Mouse (Mus musculus) monocyte, adult 5-6 weeks (primary cell): Measurements from ENCODE around the gene Vmn1r177. TPM values are rescaled to one million over a fixed set of nuclear protein-coding genes. Genes with fewer than 3 reads are reported as not detected.
"Not testable (repeated sequence)": the region's sequence is repeated elsewhere in the genome, so short reads cannot be mapped to it uniquely, and the experiment has no call there.

Experiments used
- ATAC-seq: fragments of 153-309, 156-312 bp; replicated peaks from 2 replicates; pipeline ENCODE4 v1.8.0; 2017; ENCODE audit warnings: mild to moderate bottlenecking; ENCODE audit not compliant: low TSS enrichment, insufficient number of reproducible peaks, severe bottlenecking, poor library complexity, low FRiP score
- total RNA-seq: library from RNA; stranded (forward); fragments of 200-1000, 200-491, 200-594 nt; gene quantifications from 3 replicates; pipeline ENCODE4 v1.2.3, GENCODE M21; 2017

Gene Vmn1r177
- not detected in 3 replicates for total RNA-seq

GRCm38 (mm10) chr7:23866349-23866748, at the start of gene Vmn1r177:
TSS of gene Vmn1r177 (minus strand) at chr7:23866449.
- not testable (repeated sequence) for ATAC-seq

DNA sequence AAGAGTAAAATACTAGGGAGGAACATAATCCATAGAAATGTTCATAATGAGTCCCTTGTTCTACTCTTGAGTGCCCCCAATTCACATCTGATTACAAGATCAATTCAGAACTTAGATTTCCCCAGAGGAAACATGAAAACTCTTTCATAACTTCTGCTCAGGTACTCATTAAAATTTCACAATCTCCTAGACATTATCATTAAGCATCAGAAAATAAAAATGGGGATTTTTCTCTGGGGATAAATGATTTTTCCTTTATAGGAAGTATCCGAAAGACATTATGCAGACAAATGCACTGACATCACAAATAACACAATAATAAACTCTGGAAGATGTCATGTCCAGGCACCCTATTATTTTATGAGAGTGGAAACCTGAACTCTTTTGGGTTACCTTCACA, 25.5 kb upstream of the Vmn1r177 start, which contains the start of gene Vmn1r178:
Gene Vmn1r178, plus strand, starts transcription at position 301 of the 400 bp plus-strand sequence.
- ATAC-seq: no peak

GRCm38 (mm10) chr7:23876918-23877317, 10.7 kb upstream of the Vmn1r177 start:
- not testable (repeated sequence) for ATAC-seq

GRCm38 (mm10) chr7:23837272-23837671, 29.0 kb downstream of the Vmn1r177 start, which contains the start of gene Vmn1r176:
TSS of gene Vmn1r176 (minus strand) at chr7:23837372.
- ATAC-seq: not testable (repeated sequence)

Other genes starting within 250 kb of the Vmn1r177 start
- 0.39 TPM in 1 of 3 replicates, not detected in the others for gene Vmn1r171, start 235.7 kb downstream of the Vmn1r177 start, total RNA-seq
- not detected in 3 replicates for gene Vmn1r172, start 208.1 kb downstream of the Vmn1r177 start, total RNA-seq
- gene Vmn1r173, start 165.7 kb downstream of the Vmn1r177 start, total RNA-seq: not detected in 3 replicates
- gene Vmn1r174, start 114.2 kb downstream of the Vmn1r177 start, total RNA-seq: not detected in 3 replicates
- gene Vmn1r175, start 55.8 kb downstream of the Vmn1r177 start, total RNA-seq: not detected in 3 replicates
- gene Vmn1r176, start 29.1 kb downstream of the Vmn1r177 start, total RNA-seq: not detected in 3 replicates
- not detected in 3 replicates for gene Vmn1r178, start 25.6 kb upstream of the Vmn1r177 start, total RNA-seq
- not detected in 3 replicates for gene Vmn1r179, start 60.5 kb upstream of the Vmn1r177 start, total RNA-seq
- gene Vmn1r180, start 84.2 kb upstream of the Vmn1r177 start, total RNA-seq: not detected in 3 replicates
- gene Vmn1r181, start 108.2 kb upstream of the Vmn1r177 start, total RNA-seq: not detected in 3 replicates
- not detected in 3 replicates for gene V1rd19, start 135.2 kb upstream of the Vmn1r177 start, total RNA-seq
- gene Vmn1r183, start 186.8 kb upstream of the Vmn1r177 start, total RNA-seq: not detected in 3 replicates
- gene Zfp180, start 215.5 kb upstream of the Vmn1r177 start, total RNA-seq: 15.0 to 29.2 TPM (median 15.3 TPM) in 3 replicates
- 3.6 to 4.1 TPM (median 3.6 TPM) in 3 replicates for gene Zfp112, start 245.9 kb upstream of the Vmn1r177 start, total RNA-seq